Mouse (Mus musculus) kidney, adult 2 months (tissue): ENCODE data around the gene Wwox. TPM values are rescaled to one million over a fixed set of nuclear protein-coding genes. Genes with fewer than 3 reads are reported as not detected.

Experiments
- DNase-seq: peaks from one replicate; pipeline ENCODE4 v3.0.0; 2021
- H3K27ac ChIP-seq: fragments of 200-500 bp; 2 replicates; pipeline ENCODE4 v1.5.1; 2012; ENCODE audit warnings: low read depth, low read length, control low read depth, inconsistent platforms; ENCODE audit not compliant: insufficient read depth
- H3K27me3 ChIP-seq: fragments of 200-500 bp; replicated peaks from 2 replicates; pipeline ENCODE4 v1.6.1; 2012; ENCODE audit warnings: mild to moderate bottlenecking, moderate library complexity, low read length, inconsistent platforms; ENCODE audit not compliant: control insufficient read depth, insufficient read depth
- H3K36me3 ChIP-seq: fragments of 200-500 bp; 2 replicates; pipeline ENCODE4 v1.6.1; 2012; ENCODE audit warnings: mild to moderate bottlenecking, moderate library complexity, low read length, inconsistent platforms; ENCODE audit not compliant: control insufficient read depth, insufficient read depth
- H3K4me1 ChIP-seq: fragments of 200-500 bp; 2 replicates; pipeline ENCODE4 v1.6.1; 2011; ENCODE audit warnings: low read length; ENCODE audit not compliant: control insufficient read depth, insufficient read depth
- H3K4me3 ChIP-seq: fragments of 200-500 bp; 2 replicates; pipeline ENCODE4 v1.5.1; 2011; ENCODE audit warnings: mild to moderate bottlenecking, low read depth, low read length, control low read depth; ENCODE audit not compliant: insufficient read depth
- CTCF ChIP-seq: fragments of 200-500 bp; conservative IDR thresholded peaks from 2 replicates; pipeline ENCODE4 v1.5.1; 2011; ENCODE audit warnings: low read depth, mild to moderate bottlenecking, control low read depth, low read length, moderate library complexity, mixed read lengths; ENCODE audit not compliant: insufficient read depth, insufficient read length
- POLR2A ChIP-seq: fragments of 200-500 bp; IDR thresholded peaks from one replicate; pipeline ENCODE4 v1.6.1; 2011; ENCODE audit warnings: low read depth, low read length, control low read depth
- WGBS: fragments of 180-500 bp; shearing (Covaris S2); methylation state at CpG from one replicate; pipeline ENCODE4 v1.1.7; 2018; 5-methylcytosine and 5-hydroxymethylcytosine counted together
- polyA plus RNA-seq: library from polyadenylated mRNA; depleted of rRNA; stranded (reverse); fragments of >200 nt; gene quantifications from 2 replicates; pipeline ENCODE4 v1.2.3, GENCODE M21; 2012

Wwox gene
- polyA plus RNA-seq, 1 experiment = 15.3 TPM

- Histone ChIP-seq H3K4me3 (no peak overlapping the region), H3K27me3 (no peaks in the 10 kb centered on the region), H3K27ac (no peak overlapping the region), H3K36me3 (no peaks in the 10 kb centered on the region), H3K4me1 (peaks cover 8% of the 10 kb centered on the region)
- DNase-seq = no peak
- no peak for TF ChIP-seq CTCF
- TF ChIP-seq POLR2A = no peak
- WGBS = 74% methylated on average over 15 of the region's 15 CpGs
Measured at GRCm38 (mm10) chr8:114978206-114978960, 538.9 kb downstream of the Wwox start.

GRCm38 (mm10) chr8:114979671-114980070 lies 540.2 kb downstream of the Wwox start:
- no peaks in the 10 kb centered on the region for H3K27me3 ChIP-seq
- no peaks in the 10 kb centered on the region for H3K36me3 ChIP-seq
- peaks cover 8% of the 10 kb centered on the region for H3K4me1 ChIP-seq
- no peak overlapping the region for H3K4me3 ChIP-seq
- peak; percentile 66 for DNase-seq
- H3K27ac ChIP-seq = 0 out of 2 replicates have a peak overlapping the region, but pooled peaks have one; percentile 39
- TF ChIP-seq CTCF (no peak), POLR2A (no peak)

- peak; percentile 61 for DNase-seq
- Histone ChIP-seq H3K4me1 (peaks cover 8% of the 10 kb centered on the region), H3K36me3 (no peaks in the 10 kb centered on the region), H3K27me3 (no peaks in the 10 kb centered on the region), H3K27ac (no peak overlapping the region), H3K4me3 (no peak overlapping the region)
- no peak for TF ChIP-seq POLR2A
- 69% methylated on average over 11 of the region's 11 CpGs for WGBS
Measured at GRCm38 (mm10) chr8:114982762-114983161, 543.3 kb downstream of the Wwox start.

- Histone ChIP-seq H3K4me3 (no peak overlapping the region), H3K36me3 (no peaks in the 10 kb centered on the region), H3K4me1 (peaks cover 3% of the 10 kb centered on the region), H3K27ac (no peak overlapping the region), H3K27me3 (no peaks in the 10 kb centered on the region)
- TF ChIP-seq CTCF (no peak), POLR2A (no peak)
- WGBS = 72% methylated on average over 8 of the region's 8 CpGs
- DNase-seq = peak; percentile 42
Measured at GRCm38 (mm10) chr8:114984500-114984899, 545.0 kb downstream of the Wwox start.

- TF ChIP-seq POLR2A (no peak), CTCF (no peak)
- Histone ChIP-seq H3K4me3 (no peak overlapping the region), H3K4me1 (no peaks in the 10 kb centered on the region), H3K36me3 (no peaks in the 10 kb centered on the region), H3K27me3 (no peaks in the 10 kb centered on the region), H3K27ac (no peak overlapping the region)
- 68% methylated on average over 13 of the region's 13 CpGs for WGBS
- DNase-seq = no peak
Measured at GRCm38 (mm10) chr8:114985996-114986395, 546.5 kb downstream of the Wwox start.

GRCm38 (mm10) chr8:114986971-114987370 lies 547.5 kb downstream of the Wwox start:
- DNase-seq = no peak
- H3K27me3 ChIP-seq = no peaks in the 10 kb centered on the region
- H3K36me3 ChIP-seq = no peaks in the 10 kb centered on the region
- WGBS = 83% methylated on average over 10 of the region's 10 CpGs
- no peak for TF ChIP-seq POLR2A
- TF ChIP-seq CTCF = no peak
- H3K27ac ChIP-seq = no peak overlapping the region
- no peak overlapping the region for H3K4me3 ChIP-seq
- no peaks in the 10 kb centered on the region for H3K4me1 ChIP-seq

- no peak overlapping the region for H3K27ac ChIP-seq
- H3K4me3 ChIP-seq = no peak overlapping the region
- no peak for DNase-seq
- no peak for TF ChIP-seq POLR2A
- TF ChIP-seq CTCF = no peak
- no peaks in the 10 kb centered on the region for H3K27me3 ChIP-seq
- no peaks in the 10 kb centered on the region for H3K36me3 ChIP-seq
- H3K4me1 ChIP-seq = no peaks in the 10 kb centered on the region
- 50% methylated on average over 13 of the region's 13 CpGs for WGBS
Measured at GRCm38 (mm10) chr8:114990865-114991613, 551.6 kb downstream of the Wwox start.
